Mouse (Mus musculus) heart, postnatal 0 days (tissue): Measurements from ENCODE around the gene Crybg3.

Source experiments
- CTCF ChIP-seq: IDR thresholded peaks from 2 replicates; pipeline ENCODE4 v1.5.1; 2016; ENCODE audit warnings: antibody characterized with exemption, control low read depth, low read depth
- EP300 ChIP-seq: IDR thresholded peaks from 2 replicates; pipeline ENCODE4 v1.6.1; 2016; ENCODE audit warnings: antibody characterized with exemption, low read depth

DNA sequence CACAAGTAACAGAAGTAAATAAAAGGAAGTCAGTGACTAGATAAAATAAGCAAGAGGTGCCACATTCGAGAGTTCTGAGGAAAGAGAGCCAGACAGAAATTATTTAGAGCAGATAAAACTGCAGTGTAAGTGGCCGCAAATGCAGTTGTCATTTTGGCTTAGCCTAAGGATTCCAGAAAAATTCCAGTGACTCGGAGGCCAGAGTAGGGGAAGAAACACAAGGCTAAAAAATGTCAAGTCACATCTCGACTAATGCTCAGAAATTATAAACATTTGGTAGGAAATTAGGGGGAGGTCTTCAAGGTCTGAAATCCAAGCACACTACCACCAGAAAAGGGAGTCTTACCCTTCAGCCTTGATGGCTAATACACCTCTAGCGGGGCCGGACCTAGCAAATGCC, 10.0 kb downstream of the Crybg3 start:
- TF ChIP-seq EP300 (no peak), CTCF (no peak)
